Mouse (Mus musculus) CH12.LX (cell line): ENCODE measurements at regions not wholly inside any gene's neighbourhood (a gene's known extent, or its start where the extent isn't known, plus 50 kb on each side); places are given as distances from the start of the nearest gene placed in this dataset.

Experiments
- DNase-seq: peaks from one replicate; pipeline ENCODE4 v3.0.0-alpha.2; 2013; ENCODE audit errors: extremely low read depth
- H3K27ac ChIP-seq: 2 replicates; pipeline ENCODE4 v1.5.1; 2012; ENCODE audit warnings: low read depth, mild to moderate bottlenecking, control low read depth, moderate library complexity; ENCODE audit not compliant: insufficient read depth
- H3K27me3 ChIP-seq: replicated peaks from 2 replicates; pipeline ENCODE3; 2012; ENCODE audit warnings: inconsistent platforms
- H3K36me3 ChIP-seq, 2 experiments: replicated peaks in 1 of 2; 2 replicates each; pipeline versions ENCODE3 to v1.6.1; 2012; ENCODE audit warnings: inconsistent platforms in 1 of 2, low read length in 1 of 2, mild to moderate bottlenecking in 1 of 2, mixed read lengths in 1 of 2, moderate library complexity in 1 of 2; ENCODE audit not compliant: control insufficient read depth in 1 of 2, insufficient read depth in 1 of 2
- H3K4me1 ChIP-seq, 2 experiments: 2 replicates each; pipeline ENCODE4 v1.6.1; 2012; ENCODE audit warnings: inconsistent platforms in 1 of 2, moderate library complexity in 1 of 2; ENCODE audit not compliant: insufficient read depth in 2 of 2, control insufficient read depth in 1 of 2
- H3K4me2 ChIP-seq: 2 replicates; pipeline ENCODE4 v1.6.1; 2012; ENCODE audit warnings: low read depth, mild to moderate bottlenecking, control low read depth; ENCODE audit not compliant: poor library complexity, insufficient read depth, severe bottlenecking
- H3K4me3 ChIP-seq, 3 experiments: fragments of 150-350 bp in 1 of 3; sonication (generic) in 1 of 3; replicated peaks in 1 of 3; 2 replicates each; pipeline versions ENCODE3 to v1.5.1; 2011 to 2012; ENCODE audit warnings: low read depth in 2 of 3, low read length in 2 of 3, mild to moderate bottlenecking in 2 of 3, moderate library complexity in 2 of 3, control low read depth in 1 of 3, improper control_type of control experiment in 1 of 3, inconsistent platforms in 1 of 3, mixed read lengths in 1 of 3; ENCODE audit not compliant: poor library complexity in 1 of 3
- H3K79me2 ChIP-seq: replicated peaks from 2 replicates; pipeline ENCODE4 v1.6.1; 2012; ENCODE audit warnings: mild to moderate bottlenecking, moderate library complexity; ENCODE audit not compliant: control insufficient read depth, poor library complexity, insufficient read depth, severe bottlenecking; ENCODE audit errors: extremely low read depth
- H3K9ac ChIP-seq: 2 replicates; pipeline ENCODE4 v1.6.1; 2012; ENCODE audit warnings: low read depth, mild to moderate bottlenecking, control low read depth, moderate library complexity; ENCODE audit not compliant: insufficient read depth
- H3K9me3 ChIP-seq: replicated peaks from 2 replicates; pipeline ENCODE3; 2012; ENCODE audit warnings: low read length, inconsistent platforms, mixed read lengths
- BHLHE40 ChIP-seq: IDR thresholded peaks from 2 replicates; pipeline ENCODE4 v1.6.1; 2011; ENCODE audit warnings: mild to moderate bottlenecking, low read depth, low read length, improper control_type of control experiment
- CHD2 ChIP-seq: IDR thresholded peaks from 2 replicates; pipeline ENCODE4 v1.6.1; 2011; ENCODE audit warnings: low read length, improper control_type of control experiment
- EP300 ChIP-seq: IDR thresholded peaks from 2 replicates; pipeline ENCODE4 v1.6.1; 2011; ENCODE audit warnings: low read length, improper control_type of control experiment
- ETS1 ChIP-seq: conservative IDR thresholded peaks from 2 replicates; pipeline ENCODE4 v1.6.1; 2012; ENCODE audit warnings: low read depth, mild to moderate bottlenecking, inconsistent platforms, low read length, improper control_type of control experiment, moderate library complexity
- GABPA ChIP-seq: IDR thresholded peaks from 2 replicates; pipeline ENCODE4 v1.6.1; 2012; ENCODE audit warnings: low read depth, low read length, improper control_type of control experiment, inconsistent platforms; ENCODE audit not compliant: insufficient replicate concordance
- HCFC1 ChIP-seq: IDR thresholded peaks from 2 replicates; pipeline ENCODE4 v1.6.1; 2012; ENCODE audit warnings: low read depth, mild to moderate bottlenecking, inconsistent platforms, low read length, improper control_type of control experiment
- JUN ChIP-seq: IDR thresholded peaks from 2 replicates; pipeline ENCODE4 v1.6.1; 2011; ENCODE audit warnings: low read depth, mild to moderate bottlenecking, low read length, improper control_type of control experiment, moderate library complexity; ENCODE audit not compliant: insufficient read depth
- JUND ChIP-seq: conservative IDR thresholded peaks from 2 replicates; pipeline ENCODE4 v1.6.1; 2011; ENCODE audit warnings: low read depth, low read length, improper control_type of control experiment
- KAT2A ChIP-seq: IDR thresholded peaks from 2 replicates; pipeline ENCODE4 v1.6.1; 2012; ENCODE audit warnings: low read length, improper control_type of control experiment, inconsistent platforms; ENCODE audit not compliant: insufficient replicate concordance
- MAFK ChIP-seq: IDR thresholded peaks from 2 replicates; pipeline ENCODE4 v1.6.1; 2011; ENCODE audit warnings: low read length, improper control_type of control experiment; ENCODE audit not compliant: insufficient replicate concordance
- MAZ ChIP-seq: IDR thresholded peaks from 2 replicates; pipeline ENCODE4 v1.6.1; 2012; ENCODE audit warnings: low read depth, mild to moderate bottlenecking, inconsistent platforms, low read length, improper control_type of control experiment, moderate library complexity
- MEF2A ChIP-seq: IDR thresholded peaks from 2 replicates; pipeline ENCODE4 v1.6.1; 2014; ENCODE audit warnings: low read depth, mild to moderate bottlenecking, inconsistent platforms, low read length, improper control_type of control experiment, borderline replicate concordance
- NRF1 ChIP-seq: IDR thresholded peaks from 2 replicates; pipeline ENCODE4 v1.6.1; 2014; ENCODE audit warnings: low read depth, mild to moderate bottlenecking, inconsistent platforms, low read length, improper control_type of control experiment, moderate library complexity
- PAX5 ChIP-seq: IDR thresholded peaks from 2 replicates; pipeline ENCODE4 v1.6.1; 2012; ENCODE audit warnings: low read length, inconsistent platforms, mixed read lengths
- POLR2A ChIP-seq: IDR thresholded peaks from 2 replicates; pipeline ENCODE4 v1.6.1; 2011; ENCODE audit warnings: low read depth, mild to moderate bottlenecking, improper control_type of control experiment, low read length
- SIN3A ChIP-seq: IDR thresholded peaks from 2 replicates; pipeline ENCODE4 v1.6.1; 2012; ENCODE audit warnings: low read length, improper control_type of control experiment, inconsistent platforms
- TCF12 ChIP-seq: IDR thresholded peaks from 2 replicates; pipeline ENCODE4 v1.6.1; 2014; ENCODE audit warnings: low read depth, mild to moderate bottlenecking, inconsistent platforms, low read length, improper control_type of control experiment
- UBTF ChIP-seq: IDR thresholded peaks from 2 replicates; pipeline ENCODE4 v1.6.1; 2012; ENCODE audit warnings: low read depth, mild to moderate bottlenecking, inconsistent platforms, low read length, improper control_type of control experiment, moderate library complexity
- USF1 ChIP-seq: IDR thresholded peaks from 2 replicates; pipeline ENCODE4 v1.6.1; 2014; ENCODE audit warnings: low read depth, mild to moderate bottlenecking, inconsistent platforms, low read length, improper control_type of control experiment
- USF2 ChIP-seq: conservative IDR thresholded peaks from 2 replicates; pipeline ENCODE4 v1.6.1; 2011; ENCODE audit warnings: low read depth, low read length, improper control_type of control experiment
- ZC3H11A ChIP-seq: IDR thresholded peaks from 2 replicates; pipeline ENCODE4 v1.6.1; 2012; ENCODE audit warnings: low read depth, mild to moderate bottlenecking, inconsistent platforms, low read length, improper control_type of control experiment
- ZKSCAN1 ChIP-seq: IDR thresholded peaks from 2 replicates; pipeline ENCODE4 v1.6.1; 2012; ENCODE audit warnings: low read depth, inconsistent platforms, low read length, improper control_type of control experiment, borderline replicate concordance
- ZNF384 ChIP-seq: IDR thresholded peaks from 2 replicates; pipeline ENCODE4 v1.6.1; 2012; ENCODE audit warnings: low read depth, low read length, improper control_type of control experiment, inconsistent platforms
- dilution Hi-C: fragments of 300-500 bp; cut with MboI; formaldehyde crosslinking; loops from 2 replicates; pipeline ENCODE4 v1.14.3; 2020; ENCODE audit warnings: low sequenced_read_pairs; ENCODE audit not compliant: extremely low pct_unique_long_range_greater_than_20kb, extremely low pct_ligation_motif_present
- in situ Hi-C: fragments of 300-500 bp; cut with MboI; formaldehyde crosslinking; loops from 3 replicates; pipeline ENCODE4 v1.14.3; 2019; ENCODE audit warnings: low sequenced_read_pairs, low pct_ligation_motif_present, low pct_unique_long_range_greater_than_20kb, mixed read lengths

DNA sequence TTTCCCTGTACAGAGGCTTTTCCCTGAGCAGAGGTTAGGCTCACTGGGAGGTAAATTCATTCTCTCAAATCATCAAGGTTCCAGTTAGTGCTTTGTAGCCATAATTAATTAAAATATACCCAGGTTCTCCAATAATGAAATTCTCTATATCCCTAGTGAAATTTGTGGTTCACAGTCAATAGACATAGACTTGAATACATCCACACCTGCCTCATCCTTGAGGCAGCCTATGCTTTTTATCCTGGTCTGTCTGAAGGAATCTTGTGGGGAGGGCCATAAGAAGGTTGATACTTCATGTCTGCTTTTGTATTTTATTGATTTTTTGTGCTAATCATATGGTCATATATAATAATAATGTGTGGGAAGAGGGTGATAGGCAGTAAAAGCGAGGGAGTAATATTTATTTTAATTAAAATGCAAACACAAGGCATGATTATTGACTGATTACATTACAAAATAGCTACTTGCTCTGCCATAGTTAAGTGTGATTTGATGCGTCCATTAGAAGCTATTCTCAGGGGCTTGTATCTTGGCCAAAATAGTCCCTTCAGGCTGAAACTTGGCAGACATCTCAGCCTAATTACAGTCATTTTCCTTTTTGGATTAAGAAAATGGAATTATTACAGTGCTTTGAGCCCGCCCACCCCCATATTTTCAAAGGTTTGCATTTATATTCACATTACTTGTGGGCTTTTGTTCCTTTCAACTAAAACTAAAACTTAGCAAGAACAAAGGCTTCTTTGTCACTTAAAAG lies 64.2 kb upstream of the Neurod6 start:
- H3K9me3 ChIP-seq = no peaks in the 10 kb centered on the region
- in situ Hi-C loops (no loop called here), dilution Hi-C loops (no loop called here)
- no peak overlapping the region for H3K27ac ChIP-seq
- no peak overlapping the region for H3K4me3 ChIP-seq
- H3K79me2 ChIP-seq = no peaks in the 10 kb centered on the region
- no peak overlapping the region for H3K4me2 ChIP-seq
- no peaks in the 10 kb centered on the region for H3K27me3 ChIP-seq
- no peaks in the 10 kb centered on the region for H3K36me3 ChIP-seq
- DNase-seq = no peak
- H3K9ac ChIP-seq = no peak overlapping the region
- no peaks in the 10 kb centered on the region for H3K4me1 ChIP-seq
- TF ChIP-seq TCF12 (no peak), USF2 (no peak), UBTF (no peak), HCFC1 (no peak), NRF1 (no peak), KAT2A (no peak), PAX5 (no peak), POLR2A (no peak), ZKSCAN1 (no peak), EP300 (no peak), GABPA (no peak), MAFK (no peak), JUN (no peak), SIN3A (no peak), ETS1 (no peak), ZC3H11A (no peak)

DNA sequence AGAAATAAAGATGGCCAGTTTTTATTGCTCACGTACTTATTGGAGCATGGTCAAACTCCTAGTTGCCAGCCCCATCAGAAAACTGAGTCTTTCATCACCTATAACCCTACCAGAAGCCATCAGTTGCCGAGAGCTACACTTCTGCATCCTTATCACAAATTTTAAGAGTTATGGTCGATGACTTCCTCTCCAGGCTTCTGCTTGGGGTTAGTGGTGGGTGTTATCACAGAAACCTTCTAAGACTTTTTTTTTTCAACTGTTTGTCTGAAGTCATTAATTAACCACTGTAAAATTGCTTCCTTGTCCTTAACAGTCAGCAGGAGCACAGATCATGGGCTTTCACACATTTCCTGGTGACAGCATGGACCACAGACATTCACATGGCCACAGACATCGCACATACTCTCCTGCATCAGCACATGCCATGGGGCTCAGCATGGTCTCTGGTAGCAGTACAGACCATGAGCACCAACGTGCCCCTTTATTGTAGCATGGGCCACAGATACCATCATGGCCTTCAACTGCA lies 50.3 kb upstream of the Neurod6 start:
- H3K4me3 ChIP-seq = no peak overlapping the region
- H3K9me3 ChIP-seq = no peaks in the 10 kb centered on the region
- no peaks in the 10 kb centered on the region for H3K36me3 ChIP-seq
- H3K4me2 ChIP-seq = no peak overlapping the region
- no peaks in the 10 kb centered on the region for H3K4me1 ChIP-seq
- in situ Hi-C loops = no loop called here
- DNase-seq = no peak
- no peaks in the 10 kb centered on the region for H3K27me3 ChIP-seq
- no peaks in the 10 kb centered on the region for H3K79me2 ChIP-seq
- no peak overlapping the region for H3K27ac ChIP-seq
- dilution Hi-C loops = no loop called here
- H3K9ac ChIP-seq = no peak overlapping the region
- TF ChIP-seq USF1 (no peak), ZNF384 (no peak), BHLHE40 (no peak), ZKSCAN1 (no peak), JUND (no peak), CHD2 (no peak), MAZ (no peak), MEF2A (no peak), PAX5 (no peak)
- TF ChIP-seq, all 38 proteins: peak for 0
